Mouse (Mus musculus): ENCODE measurements around the gene Gm11549.

The Gm11549 gene

GRCm38 (mm10) chr3:36481776-36482193 lies 39.8 kb downstream of the Gm11549 start:
- peak; percentile 62 for DNase-seq (ENCODE audit: low spot score)

GRCm38 (mm10) chr3:36480486-36480885 lies 41.1 kb downstream of the Gm11549 start:
- DNase-seq (ENCODE audit: low spot score), result no peak

GRCm38 (mm10) chr3:36478776-36479175 lies 42.8 kb downstream of the Gm11549 start:
- DNase-seq (ENCODE audit: low spot score), result no peak

DNA sequence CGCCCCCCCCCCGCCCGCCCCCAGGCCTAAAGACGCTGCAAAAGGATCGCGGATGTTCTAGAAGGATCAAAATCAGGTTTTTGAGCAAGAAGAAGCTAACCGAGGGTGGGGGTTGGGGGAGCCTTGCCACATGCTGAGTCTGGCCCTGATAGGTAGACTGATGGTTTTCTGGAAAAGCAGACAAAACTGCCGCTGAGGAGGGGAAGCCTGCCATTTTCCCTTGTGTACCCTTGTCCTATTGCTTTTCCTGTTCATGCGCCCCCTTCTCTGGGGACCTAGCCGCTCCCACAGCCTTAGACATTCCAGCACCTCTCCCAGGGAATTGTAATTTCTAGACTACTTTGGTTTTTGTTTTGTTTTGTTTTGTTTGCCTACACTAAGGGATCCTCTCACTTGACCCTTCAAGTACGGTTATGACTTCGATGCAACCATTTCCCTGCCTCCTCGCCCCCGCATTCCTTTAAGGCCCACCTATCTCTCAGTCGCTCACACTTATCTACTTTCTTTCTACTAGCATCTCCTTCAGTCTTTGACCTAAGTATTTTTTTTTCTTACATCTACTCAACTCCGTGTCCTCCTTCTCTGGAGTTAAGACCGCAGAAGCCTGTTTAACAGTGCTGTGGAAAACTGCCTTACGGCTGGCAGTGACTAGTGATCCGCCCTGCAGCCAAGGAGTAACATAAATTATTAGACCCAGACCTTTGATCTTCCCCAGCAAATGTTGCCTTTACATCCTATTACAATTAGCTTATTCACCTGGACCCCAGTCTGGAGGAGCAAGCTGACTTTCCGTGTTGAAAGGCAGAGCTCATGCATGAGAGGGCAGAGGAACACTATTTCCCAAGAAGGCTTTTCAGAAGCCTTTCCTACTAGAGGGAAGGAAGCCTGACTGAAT lies 45.1 kb downstream of the Gm11549 start:
- no peak for DNase-seq (ENCODE audit: low spot score)

DNA sequence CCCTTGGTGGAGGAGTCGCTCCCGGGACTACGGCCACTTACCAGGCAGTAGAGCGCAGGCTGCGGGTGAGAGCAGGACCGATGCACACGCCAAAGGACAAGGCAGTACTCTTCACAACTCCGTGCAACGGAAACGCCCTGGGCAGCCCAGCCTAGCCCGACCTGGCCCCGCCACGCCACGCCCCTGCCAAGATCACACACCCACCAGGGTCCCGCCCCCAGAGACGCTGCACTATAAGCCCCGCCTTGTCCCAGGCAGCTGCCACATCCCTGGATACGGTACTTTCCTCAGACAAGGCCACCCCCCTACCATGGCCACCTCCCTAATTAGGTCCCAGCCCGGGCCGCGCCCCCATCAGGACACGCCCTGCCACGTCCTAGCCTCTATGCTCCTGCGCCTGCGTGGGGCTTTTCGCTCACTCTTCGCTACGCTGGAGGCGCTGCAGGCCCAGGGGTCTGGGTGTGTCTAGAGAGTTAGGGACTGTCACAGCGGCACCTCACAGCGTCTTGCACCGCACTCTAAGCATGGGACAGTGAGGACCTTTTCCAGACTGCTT lies 46.0 kb downstream of the Gm11549 start, which contains the start of the genes Anxa5 and 1810062G17Rik:
TSS of gene Anxa5 (minus strand) at position 363 of the 556 bp plus-strand sequence.
TSS of gene 1810062G17Rik (plus strand) at position 406 of the 556 bp plus-strand sequence.
- peak; percentile 99 for DNase-seq (ENCODE audit: low spot score)

GRCm38 (mm10) chr3:36474938-36475483 lies 46.6 kb downstream of the Gm11549 start:
- DNase-seq (ENCODE audit: low spot score), result peak; percentile 31

- DNase-seq (ENCODE audit: low spot score), result no peak
Measured at GRCm38 (mm10) chr3:36474421-36474820, 47.2 kb downstream of the Gm11549 start.

- DNase-seq (ENCODE audit: low spot score), result no peak
Measured at GRCm38 (mm10) chr3:36473222-36473621, 48.4 kb downstream of the Gm11549 start.

DNA sequence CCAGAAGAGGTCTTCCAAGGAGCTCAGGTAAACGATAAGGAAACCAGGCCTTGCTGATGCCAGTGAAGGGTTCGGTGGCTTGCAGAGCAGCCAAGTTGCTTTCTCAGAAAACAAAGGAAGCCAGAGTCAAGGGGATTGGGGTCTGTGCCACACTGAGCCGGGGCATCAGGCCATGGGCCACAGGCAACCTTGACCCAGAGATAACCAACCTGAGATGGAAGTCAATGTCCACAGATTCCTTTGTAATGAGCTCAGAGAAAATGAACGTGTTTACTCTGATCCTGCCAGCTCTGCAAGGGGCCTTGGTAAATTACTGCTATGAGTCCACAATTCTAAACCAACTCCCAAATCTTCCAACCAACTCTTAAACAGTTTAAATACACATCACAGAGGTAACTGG lies 49.8 kb downstream of the Gm11549 start:
- DNase-seq (ENCODE audit: low spot score), result peak; percentile 33

DNA sequence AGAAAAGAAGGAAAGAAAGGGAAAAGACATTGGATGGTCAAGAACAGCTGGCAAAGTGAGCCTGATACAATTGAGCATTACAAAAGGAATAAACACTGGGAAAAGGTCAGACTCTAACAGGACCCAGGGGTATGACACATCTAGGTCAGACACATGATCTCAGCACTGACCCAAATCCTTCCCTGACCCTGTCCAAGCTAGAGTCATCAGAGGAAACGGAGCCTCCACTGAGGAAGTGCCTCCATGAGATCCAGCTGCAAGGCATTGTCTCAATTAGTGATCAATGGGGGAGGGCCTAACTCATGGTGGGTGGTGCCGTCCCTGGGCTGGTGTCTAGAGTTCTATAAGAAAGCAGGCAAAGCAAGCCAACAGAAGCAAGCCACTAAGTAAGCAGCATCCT lies 52.7 kb downstream of the Gm11549 start:
- no peak for DNase-seq (ENCODE audit: low spot score)

- DNase-seq (ENCODE audit: low spot score), result no peak
Measured at GRCm38 (mm10) chr3:36467632-36468031, 54.0 kb downstream of the Gm11549 start.

DNA sequence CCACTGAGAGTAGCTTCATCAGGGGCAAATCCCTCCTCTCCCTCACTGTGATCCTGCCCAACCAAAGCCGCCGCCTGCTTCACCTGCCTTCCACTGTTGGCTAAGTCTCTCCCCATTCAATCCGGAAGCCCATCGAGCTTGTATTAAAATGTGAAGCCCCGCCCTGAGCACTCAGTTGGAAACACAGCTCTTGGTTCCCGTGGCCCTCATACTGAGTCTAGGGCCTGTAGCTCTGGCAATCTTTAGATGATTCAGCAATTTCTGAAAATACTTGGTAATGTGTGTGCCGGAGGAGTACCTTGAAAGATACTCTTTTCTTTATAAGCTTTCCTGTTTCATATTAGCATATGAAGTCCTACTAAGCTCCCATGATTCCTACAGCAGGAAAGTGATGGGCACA lies 56.1 kb downstream of the Gm11549 start:
- DNase-seq (ENCODE audit: low spot score), result no peak

Measured in ovary, adult 18-20 months (tissue).